Mouse (Mus musculus) limb, embryonic 11.5 days (tissue): ENCODE results near the gene Commd4. TPM values are rescaled to one million over a fixed set of nuclear protein-coding genes. Genes with fewer than 3 reads are reported as not detected.
A peak's percentile ranks its signal among the peaks of the same experiment; 100 is the strongest.

ENCODE experiments used
- ATAC-seq: fragments of 200-750 bp; cut with Nextera tagmentation; 2 replicates; pipeline ENCODE4 v1.8.0; 2017; ENCODE audit warnings: low read depth; ENCODE audit not compliant: insufficient number of reproducible peaks, low FRiP score, low TSS enrichment
- DNase-seq: peaks from one replicate; pipeline ENCODE4 v3.0.0-alpha.2; 2015; ENCODE audit warnings: low spot score
- H3K27ac ChIP-seq: fragments of 300-500 bp; sonication (generic); replicated peaks from 2 replicates; pipeline ENCODE4 v1.5.1; 2014; ENCODE audit warnings: low read depth, mild to moderate bottlenecking, low read length
- H3K27me3 ChIP-seq: fragments of 300-500 bp; sonication (generic); 2 replicates; pipeline ENCODE4 v1.6.1; 2014; ENCODE audit warnings: mild to moderate bottlenecking, low read length, mixed read lengths; ENCODE audit not compliant: control insufficient read depth, insufficient read depth
- H3K36me3 ChIP-seq: fragments of 300-500 bp; sonication (generic); 2 replicates; pipeline ENCODE4 v1.6.1; 2014; ENCODE audit warnings: mild to moderate bottlenecking, low read length, moderate library complexity, mixed read lengths; ENCODE audit not compliant: control insufficient read depth, insufficient read depth
- H3K4me1 ChIP-seq: fragments of 300-500 bp; sonication (generic); 2 replicates; pipeline ENCODE4 v1.6.1; 2014; ENCODE audit warnings: low read length, mixed read lengths; ENCODE audit not compliant: control insufficient read depth, insufficient read depth
- H3K4me2 ChIP-seq: fragments of 300-500 bp; sonication (generic); 2 replicates; pipeline ENCODE4 v1.6.1; 2014; ENCODE audit warnings: low read depth, mild to moderate bottlenecking, moderate library complexity; ENCODE audit not compliant: severe bottlenecking
- H3K4me3 ChIP-seq: fragments of 300-500 bp; sonication (generic); 2 replicates; pipeline ENCODE4 v1.5.1; 2014; ENCODE audit warnings: low read depth, low read length
- H3K9ac ChIP-seq: fragments of 300-500 bp; sonication (generic); 2 replicates; pipeline ENCODE4 v1.6.1; 2014; ENCODE audit warnings: mild to moderate bottlenecking, low read length
- H3K9me3 ChIP-seq: fragments of 300-500 bp; sonication (generic); 2 replicates; pipeline ENCODE4 v1.6.1; 2016; ENCODE audit warnings: low read length; ENCODE audit not compliant: control insufficient read depth
- WGBS: fragments of 180-500 bp; shearing (Covaris S2); extraction: QIAGEN DNeasy Blood & Tissue Kit; methylation state at CpG from one replicate; pipeline ENCODE4 v1.1.7; 2014; 5-methylcytosine and 5-hydroxymethylcytosine counted together
- polyA plus RNA-seq: library from polyadenylated mRNA; unstranded; fragments of >200 nt; fragmentation: Nextera tagmentation; extraction: Ambion mirVana; gene quantifications from 2 replicates; pipeline ENCODE4 v1.2.1, GENCODE M21; 2014

Commd4 gene
- polyA plus RNA-seq, 1 experiment from 2014 or later, result 82.8 TPM

GRCm38 (mm10) chr9:57162496-57162895 lies 4.4 kb upstream of the Commd4 start:
- peak; percentile 32 for DNase-seq
- no peak overlapping the region for H3K27ac ChIP-seq
- WGBS, result 17% methylated on average over 3 of the region's 3 CpGs

GRCm38 (mm10) chr9:57158506-57158905 lies 375 bp upstream of the Commd4 start:
- Histone ChIP-seq H3K4me3 (peak overlapping the region; percentile 74), H3K36me3 (no peaks in the 10 kb centered on the region), H3K4me2 (peak overlapping the region; percentile 91), H3K4me1 (no peaks in the 10 kb centered on the region; the same call in 1 of the 2 replicates), H3K9me3 (no peaks in the 10 kb centered on the region), H3K27me3 (no peaks in the 10 kb centered on the region), H3K9ac (no peak overlapping the region), H3K27ac (no peak overlapping the region)
- DNase-seq (no peak), ATAC-seq (no peak)
- 46% methylated on average over 11 of the region's 11 CpGs for WGBS

More at GRCm38 (mm10) chr9:57162496-57162895, 4.4 kb upstream of the Commd4 start:
- no peak overlapping the region for H3K9ac ChIP-seq
- H3K4me1 ChIP-seq, result no peaks in the 10 kb centered on the region; the same call in 1 of the 2 replicates
- no peaks in the 10 kb centered on the region for H3K36me3 ChIP-seq
- no peak overlapping the region for H3K4me2 ChIP-seq
- no peaks in the 10 kb centered on the region for H3K9me3 ChIP-seq
- no peak for ATAC-seq
- no peak overlapping the region for H3K4me3 ChIP-seq
- no peaks in the 10 kb centered on the region for H3K27me3 ChIP-seq

- Histone ChIP-seq H3K4me2 (peak overlapping the region; percentile 91), H3K27ac (no peak overlapping the region), H3K9ac (peak overlapping the region; percentile 69), H3K36me3 (no peaks in the 10 kb centered on the region), H3K4me3 (peak overlapping the region; percentile 74), H3K4me1 (no peaks in the 10 kb centered on the region; the same call in 1 of the 2 replicates), H3K9me3 (no peaks in the 10 kb centered on the region), H3K27me3 (no peaks in the 10 kb centered on the region)
- WGBS, result 38% methylated on average over 13 of the region's 13 CpGs
- DNase-seq (no peak), ATAC-seq (no peak)
Measured at GRCm38 (mm10) chr9:57157499-57157898, 632 bp downstream of the Commd4 start.

GRCm38 (mm10) chr9:57156823-57157222 lies 1.3 kb downstream of the Commd4 start:
- 86% methylated on average over 8 of the region's 8 CpGs for WGBS
- H3K9me3 ChIP-seq, result no peaks in the 10 kb centered on the region
- no peak for ATAC-seq
- no peak for DNase-seq
- no peaks in the 10 kb centered on the region for H3K27me3 ChIP-seq
- no peaks in the 10 kb centered on the region; the same call in 1 of the 2 replicates for H3K4me1 ChIP-seq
- H3K4me3 ChIP-seq, result no peak overlapping the region
- H3K9ac ChIP-seq, result no peak overlapping the region
- H3K4me2 ChIP-seq, result no peak overlapping the region
- H3K27ac ChIP-seq, result no peak overlapping the region
- no peaks in the 10 kb centered on the region for H3K36me3 ChIP-seq

- Histone ChIP-seq H3K27me3 (no peaks in the 10 kb centered on the region), H3K9me3 (no peaks in the 10 kb centered on the region), H3K4me2 (no peak overlapping the region), H3K27ac (no peak overlapping the region), H3K4me3 (no peak overlapping the region), H3K4me1 (no peaks in the 10 kb centered on the region; the same call in 1 of the 2 replicates), H3K9ac (no peak overlapping the region), H3K36me3 (no peaks in the 10 kb centered on the region)
- 96% methylated on average over 7 of the region's 7 CpGs for WGBS
- ATAC-seq (no peak), DNase-seq (no peak)
Measured at GRCm38 (mm10) chr9:57156383-57156782, 1.7 kb downstream of the Commd4 start.

DNA sequence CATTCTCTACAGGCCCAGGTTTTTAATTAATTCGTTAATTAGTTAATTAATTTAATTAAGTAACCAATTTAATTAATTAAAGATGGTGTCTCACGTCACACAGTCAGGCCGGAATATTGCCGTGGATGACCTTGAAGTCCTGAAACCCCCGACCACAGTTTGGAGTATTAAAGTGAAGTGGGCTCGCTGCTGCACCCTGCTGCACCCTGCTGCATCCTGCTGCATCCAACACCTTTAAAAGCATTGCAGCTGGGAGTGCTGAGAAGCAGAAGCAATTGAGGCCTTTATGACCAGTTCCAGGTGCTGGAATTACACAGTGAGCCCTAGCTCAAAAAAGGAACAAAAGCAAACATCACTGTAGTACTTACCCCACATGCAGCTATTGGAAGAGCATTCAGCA lies 5.8 kb downstream of the Commd4 start:
- peaks cover 5% of the 10 kb centered on the region for H3K4me1 ChIP-seq
- H3K27ac ChIP-seq, result no peak overlapping the region
- H3K9me3 ChIP-seq, result no peaks in the 10 kb centered on the region
- no peaks in the 10 kb centered on the region for H3K36me3 ChIP-seq
- no peaks in the 10 kb centered on the region for H3K27me3 ChIP-seq
- ATAC-seq, result no peak
- no peak overlapping the region for H3K4me2 ChIP-seq
- H3K4me3 ChIP-seq, result no peak overlapping the region
- WGBS, result 35% methylated on average over 6 of the region's 6 CpGs
- no peak for DNase-seq
- no peak overlapping the region for H3K9ac ChIP-seq

DNA sequence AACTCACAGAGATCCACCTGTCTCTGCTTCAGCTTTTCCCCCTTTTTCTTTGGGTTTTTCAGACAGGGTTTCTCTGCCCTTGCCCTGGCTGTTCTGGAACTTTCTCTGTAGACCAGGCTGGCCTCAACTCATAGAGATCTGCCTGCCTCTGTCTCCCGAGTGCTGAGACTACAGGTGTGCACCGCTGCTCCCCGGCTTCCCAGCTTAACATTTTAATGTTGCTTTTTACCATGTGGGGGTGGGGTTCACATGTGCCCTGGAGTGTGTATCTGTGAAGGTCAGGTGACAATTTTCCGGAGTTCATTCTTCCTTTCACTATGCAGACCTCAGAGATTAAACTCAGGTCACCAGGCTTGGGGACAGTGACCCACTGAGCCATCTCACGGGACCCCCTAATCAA lies 7.9 kb downstream of the Commd4 start:
- no peaks in the 10 kb centered on the region for H3K9me3 ChIP-seq
- H3K27me3 ChIP-seq, result no peaks in the 10 kb centered on the region
- peaks cover 5% of the 10 kb centered on the region for H3K4me1 ChIP-seq
- no peak overlapping the region for H3K27ac ChIP-seq
- H3K4me2 ChIP-seq, result no peak overlapping the region
- no peaks in the 10 kb centered on the region for H3K36me3 ChIP-seq
- no peak overlapping the region for H3K4me3 ChIP-seq
- no peak for DNase-seq
- H3K9ac ChIP-seq, result no peak overlapping the region
- WGBS, result 80% methylated on average over 5 of the region's 5 CpGs
- ATAC-seq, result no peak

- WGBS, result 73% methylated on average over 6 of the region's 6 CpGs
- peak overlapping the region; percentile 50; the same call in 1 of the 2 replicates for H3K4me3 ChIP-seq
- H3K27ac ChIP-seq, result no peak overlapping the region
Measured at GRCm38 (mm10) chr9:57149021-57149420, 9.1 kb downstream of the Commd4 start.

More at GRCm38 (mm10) chr9:57149021-57149420, 9.1 kb downstream of the Commd4 start:
- Histone ChIP-seq H3K9ac (peak overlapping the region; percentile 75; the same call in 1 of the 2 replicates), H3K9me3 (no peaks in the 10 kb centered on the region), H3K4me1 (peaks cover 5% of the 10 kb centered on the region), H3K4me2 (peak overlapping the region; percentile 85), H3K27me3 (no peaks in the 10 kb centered on the region), H3K36me3 (no peaks in the 10 kb centered on the region)
- DNase-seq (no peak), ATAC-seq (no peak)
